Mouse (Mus musculus): ENCODE data around the gene Olfr1061. TPM values are rescaled to one million over a fixed set of nuclear protein-coding genes. Genes with fewer than 3 reads are reported as not detected.
"Not testable (repeated sequence)": the region's sequence is repeated elsewhere in the genome, so short reads cannot be mapped to it uniquely, and the experiment has no call there.

The Olfr1061 gene
- polyA plus RNA-seq (2012; rRNA removed) = not detected in 2 replicates

GRCm38 (mm10) chr2:86413950-86414349, at the start of gene Olfr1061:
Gene Olfr1061 (minus strand): TSS chr2:86414050.
- H3K4me1 ChIP-seq (replicated peaks; ENCODE audit: control insufficient read depth, insufficient read depth, low read length) = no peaks in the 10 kb centered on the region
- H3K27me3 ChIP-seq (ENCODE audit: control insufficient read depth, insufficient read depth, low read length) = no peaks in the 10 kb centered on the region
- H3K4me3 ChIP-seq (ENCODE audit: control insufficient read depth, insufficient read depth, low read length) = no peak within 1 kb of the TSS
- H3K27ac ChIP-seq (ENCODE audit: control insufficient read depth, insufficient read depth, low read length) = no peak within 1 kb of the TSS
- TF ChIP-seq CTCF (IDR thresholded peaks at IDR 0.05; ENCODE audit: borderline replicate concordance, control insufficient read depth, extremely low read depth, insufficient read depth, low read length, poor library complexity) = no peak
- no peak for TF ChIP-seq POLR2A (IDR thresholded peaks at IDR 0.05; ENCODE audit: control insufficient read depth, extremely low read depth, insufficient read depth, low read length, poor library complexity)
- no peak for DNase-seq
- no peaks in the 10 kb centered on the region for H3K36me3 ChIP-seq (ENCODE audit: control insufficient read depth, insufficient read depth, low read length)
- WGBS = 94% methylated on average over 1 of the region's 1 CpGs

DNA sequence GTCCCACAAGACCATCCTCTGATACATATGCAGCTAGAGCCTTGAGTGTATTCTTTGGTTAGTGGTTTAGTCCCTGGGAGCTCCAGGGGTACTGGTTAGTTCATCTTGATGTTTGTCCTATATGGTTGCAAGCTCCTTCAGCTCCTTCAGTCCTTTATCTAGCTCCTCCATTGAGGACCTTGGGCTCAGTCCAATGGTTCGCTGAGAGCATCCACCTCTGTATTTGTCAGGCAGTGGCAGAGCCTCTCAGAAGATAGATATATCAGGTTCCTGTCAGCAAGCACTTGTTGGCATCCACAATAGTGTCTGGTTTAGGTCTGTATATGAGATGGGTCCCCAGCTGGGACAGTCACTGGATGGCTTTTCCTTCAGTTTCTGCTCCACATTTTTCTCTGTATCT, 46.6 kb upstream of the Olfr1061 start:
- WGBS = 78% methylated on average over 1 of the region's 1 CpGs
- Histone ChIP-seq H3K36me3 (ENCODE audit: control insufficient read depth, insufficient read depth, low read length) (no peaks in the 10 kb centered on the region), H3K4me3 (ENCODE audit: control insufficient read depth, insufficient read depth, low read length) (no peak overlapping the region), H3K27me3 (ENCODE audit: control insufficient read depth, insufficient read depth, low read length) (no peaks in the 10 kb centered on the region), H3K4me1 (replicated peaks; ENCODE audit: control insufficient read depth, insufficient read depth, low read length) (no peaks in the 10 kb centered on the region), H3K27ac (ENCODE audit: control insufficient read depth, insufficient read depth, low read length) (no peak overlapping the region)
- TF ChIP-seq POLR2A (IDR thresholded peaks at IDR 0.05; ENCODE audit: control insufficient read depth, extremely low read depth, insufficient read depth, low read length, poor library complexity) = no peak
- TF ChIP-seq CTCF (IDR thresholded peaks at IDR 0.05; ENCODE audit: borderline replicate concordance, control insufficient read depth, extremely low read depth, insufficient read depth, low read length, poor library complexity) = no peak
- no peak for DNase-seq

GRCm38 (mm10) chr2:86456169-86456568, 42.3 kb upstream of the Olfr1061 start, which contains the start of gene Olfr1066:
Gene Olfr1066 (minus strand): TSS chr2:86456269.
- 93% methylated on average over 1 of the region's 1 CpGs for WGBS
- TF ChIP-seq POLR2A (IDR thresholded peaks at IDR 0.05; ENCODE audit: control insufficient read depth, extremely low read depth, insufficient read depth, low read length, poor library complexity) (no peak), CTCF (IDR thresholded peaks at IDR 0.05; ENCODE audit: borderline replicate concordance, control insufficient read depth, extremely low read depth, insufficient read depth, low read length, poor library complexity) (no peak)

GRCm38 (mm10) chr2:86450491-86450890, 36.6 kb upstream of the Olfr1061 start, which contains the start of gene Olfr1065:
Gene Olfr1065 (minus strand): TSS chr2:86450591.
- H3K36me3 ChIP-seq (ENCODE audit: control insufficient read depth, insufficient read depth, low read length); H3K4me1 ChIP-seq (replicated peaks; ENCODE audit: control insufficient read depth, insufficient read depth, low read length); H3K4me3 ChIP-seq (ENCODE audit: control insufficient read depth, insufficient read depth, low read length); DNase-seq; H3K27me3 ChIP-seq (ENCODE audit: control insufficient read depth, insufficient read depth, low read length); H3K27ac ChIP-seq (ENCODE audit: control insufficient read depth, insufficient read depth, low read length): not testable (repeated sequence)
- 75% methylated on average over 1 of the region's 1 CpGs for WGBS

More at GRCm38 (mm10) chr2:86456169-86456568, 42.3 kb upstream of the Olfr1061 start, which contains the start of gene Olfr1066:
- no peak for DNase-seq
- Histone ChIP-seq H3K36me3 (ENCODE audit: control insufficient read depth, insufficient read depth, low read length) (no peaks in the 10 kb centered on the region), H3K27me3 (ENCODE audit: control insufficient read depth, insufficient read depth, low read length) (no peaks in the 10 kb centered on the region), H3K4me1 (replicated peaks; ENCODE audit: control insufficient read depth, insufficient read depth, low read length) (no peaks in the 10 kb centered on the region), H3K4me3 (ENCODE audit: control insufficient read depth, insufficient read depth, low read length) (no peak within 1 kb of the TSS), H3K27ac (ENCODE audit: control insufficient read depth, insufficient read depth, low read length) (no peak within 1 kb of the TSS)

DNA sequence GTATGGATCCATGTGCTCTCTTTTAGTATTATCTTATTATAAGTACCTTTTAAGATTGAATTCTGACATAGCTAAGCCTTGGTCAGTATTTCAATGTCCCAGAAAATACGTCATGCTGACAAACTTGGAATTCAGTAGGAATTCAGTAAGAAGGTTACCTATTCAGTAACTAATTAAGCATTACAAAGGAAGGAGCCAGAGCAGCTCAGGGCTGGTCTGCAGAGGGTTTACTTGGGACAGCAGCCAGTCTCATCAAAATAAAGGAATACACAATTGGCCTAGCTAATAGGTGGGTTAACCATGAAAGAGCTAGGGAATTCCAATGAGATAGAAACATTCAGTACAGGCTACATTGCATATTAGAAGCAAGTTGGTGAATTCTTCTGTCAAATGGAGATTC, 28.3 kb upstream of the Olfr1061 start:
- H3K4me3 ChIP-seq (ENCODE audit: control insufficient read depth, insufficient read depth, low read length); H3K27ac ChIP-seq (ENCODE audit: control insufficient read depth, insufficient read depth, low read length); H3K4me1 ChIP-seq (replicated peaks; ENCODE audit: control insufficient read depth, insufficient read depth, low read length); H3K36me3 ChIP-seq (ENCODE audit: control insufficient read depth, insufficient read depth, low read length); H3K27me3 ChIP-seq (ENCODE audit: control insufficient read depth, insufficient read depth, low read length); DNase-seq: not testable (repeated sequence)
- 80% methylated on average over 1 of the region's 1 CpGs for WGBS

- H3K27ac ChIP-seq (ENCODE audit: control insufficient read depth, insufficient read depth, low read length); H3K4me3 ChIP-seq (ENCODE audit: control insufficient read depth, insufficient read depth, low read length); H3K36me3 ChIP-seq (ENCODE audit: control insufficient read depth, insufficient read depth, low read length); H3K4me1 ChIP-seq (replicated peaks; ENCODE audit: control insufficient read depth, insufficient read depth, low read length); DNase-seq; H3K27me3 ChIP-seq (ENCODE audit: control insufficient read depth, insufficient read depth, low read length): not testable (repeated sequence)
- WGBS = 28% methylated on average over 8 of the region's 8 CpGs
Observed at GRCm38 (mm10) chr2:86428511-86428910, 14.7 kb upstream of the Olfr1061 start.

- H3K27ac ChIP-seq (ENCODE audit: control insufficient read depth, insufficient read depth, low read length); H3K36me3 ChIP-seq (ENCODE audit: control insufficient read depth, insufficient read depth, low read length); H3K27me3 ChIP-seq (ENCODE audit: control insufficient read depth, insufficient read depth, low read length); H3K4me1 ChIP-seq (replicated peaks; ENCODE audit: control insufficient read depth, insufficient read depth, low read length); DNase-seq; H3K4me3 ChIP-seq (ENCODE audit: control insufficient read depth, insufficient read depth, low read length): not testable (repeated sequence)
Observed at GRCm38 (mm10) chr2:86426649-86427048, 12.8 kb upstream of the Olfr1061 start, which contains the start of gene Olfr1062. Gene Olfr1062 (minus strand): TSS chr2:86426749.

All from thymus, adult 2 months (tissue).